Mouse (Mus musculus) ES-E14 (cell line): ENCODE results near the gene Cyp4x1.

Source experiments
- HCFC1 ChIP-seq: IDR thresholded peaks from 2 replicates; pipeline ENCODE4 v1.6.1; 2012; ENCODE audit warnings: low read length, inconsistent platforms, borderline replicate concordance; ENCODE audit not compliant: insufficient read depth
- MAFK ChIP-seq: IDR thresholded peaks from 2 replicates; pipeline ENCODE4 v1.6.1; 2014; ENCODE audit warnings: mild to moderate bottlenecking, low read depth, low read length, inconsistent platforms; ENCODE audit not compliant: insufficient read depth
- ZC3H11A ChIP-seq: IDR thresholded peaks from 2 replicates; pipeline ENCODE4 v1.6.1; 2012; ENCODE audit warnings: low read depth, mild to moderate bottlenecking, inconsistent platforms, low read length, borderline replicate concordance
- ZNF384 ChIP-seq: IDR thresholded peaks from 2 replicates; pipeline ENCODE4 v1.6.1; 2012; ENCODE audit warnings: low read depth, low read length, inconsistent platforms

GRCm38 (mm10) chr4:115085522-115086095 lies 48.5 kb downstream of the Cyp4x1 start:
- TF ChIP-seq ZC3H11A (no peak), MAFK (no peak), ZNF384 (no peak), HCFC1 (no peak)
